In the genomic region with DNA sequence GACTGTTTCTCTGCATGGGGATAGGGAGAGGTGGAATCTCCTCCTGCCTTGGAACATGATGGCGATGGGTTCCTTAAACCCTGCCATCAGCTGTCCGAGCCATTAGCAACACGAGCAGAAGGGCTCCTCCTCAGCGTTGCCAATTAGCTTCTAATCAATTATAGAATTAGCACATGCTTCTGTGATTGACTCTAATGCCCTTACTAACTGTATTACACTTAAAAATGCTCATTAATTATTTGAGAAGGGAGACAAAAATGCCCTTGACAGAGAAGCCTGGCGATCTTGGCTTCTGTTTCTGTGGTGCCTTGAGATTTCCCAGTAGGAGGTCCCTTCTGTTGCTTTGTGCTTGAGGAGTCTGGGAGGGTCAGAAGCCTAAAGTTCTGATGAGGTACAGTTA, we compare ENCODE assay signal across 19 mouse cellular contexts.
"Had no signal": no experiment of that assay in that cellular context is flagged by ENCODE, and none has a peak within 500 bp of the region (broad histone marks: within the 10 kb centered on the region; RNA-seq: fewer than 3 reads in every experiment).

No protein-coding gene starts in this region.

- ATAC-seq: liver, postnatal 0 days; midbrain, embryonic 13.5 days; midbrain, embryonic 15.5 days had no signal

- H3K27ac ChIP-seq: liver, embryonic 13.5 days; liver, embryonic 15.5 days; midbrain, embryonic 10.5 days; midbrain, embryonic 13.5 days; midbrain, embryonic 15.5 days; neural tube, embryonic 13.5 days; neural tube, embryonic 15.5 days had no signal

- H3K27me3 ChIP-seq: liver, embryonic 13.5 days; liver, embryonic 15.5 days; midbrain, embryonic 13.5 days; midbrain, embryonic 15.5 days; neural tube, embryonic 13.5 days; neural tube, embryonic 15.5 days had no signal

- H3K9ac ChIP-seq: liver, embryonic 13.5 days; liver, embryonic 15.5 days; liver, postnatal 0 days; lung, embryonic 14.5 days; midbrain, embryonic 13.5 days; midbrain, embryonic 15.5 days; neural tube, embryonic 13.5 days; neural tube, embryonic 15.5 days had no signal

- DNase-seq: liver, embryonic 13.5 days; liver, postnatal 0 days; lung, embryonic 14.5 days; lung, postnatal 10 days; lung, postnatal 4 days; right cerebral cortex, adult 18-20 months; right cerebral cortex, postnatal 25 days; right cerebral cortex, postnatal 4 days; spleen, adult 18-20 months; thymus, adult 2 months; thymus, postnatal 25 days; thymus, postnatal 4 days had no signal

- H3K4me1 ChIP-seq: liver, embryonic 13.5 days; liver, embryonic 15.5 days had no signal

- H3K9me3 ChIP-seq: liver, embryonic 13.5 days; liver, embryonic 15.5 days; midbrain, embryonic 10.5 days; midbrain, embryonic 15.5 days; neural tube, embryonic 13.5 days; neural tube, embryonic 15.5 days had no signal

- H3K36me3 ChIP-seq: liver, embryonic 13.5 days; liver, embryonic 15.5 days; midbrain, embryonic 10.5 days; midbrain, embryonic 13.5 days; midbrain, embryonic 15.5 days; neural tube, embryonic 13.5 days; neural tube, embryonic 15.5 days had no signal

- H3K4me2 ChIP-seq: liver, embryonic 13.5 days; liver, embryonic 15.5 days; lung, embryonic 14.5 days; midbrain, embryonic 13.5 days; midbrain, embryonic 15.5 days; neural tube, embryonic 13.5 days; neural tube, embryonic 15.5 days had no signal

- H3K4me3 ChIP-seq: liver, embryonic 13.5 days; liver, embryonic 15.5 days; midbrain, embryonic 10.5 days; midbrain, embryonic 13.5 days; midbrain, embryonic 15.5 days; myocyte; neural tube, embryonic 13.5 days; neural tube, embryonic 15.5 days had no signal
